Comparison of ENCODE assay signal across 8 mouse cellular contexts in genomic region chr1:136346373-136347035, GRCm38 (mm10). TPM values are rescaled to one million over a fixed set of nuclear protein-coding genes. Genes with fewer than 3 reads are reported as not detected.
A peak's percentile ranks its signal among the peaks of the same experiment; 100 is the strongest.
DNase-seq lines count a peak whose midpoint lies in the region; ATAC-seq and TF ChIP-seq lines count a peak whose summit lies in the region.

No protein-coding gene starts in this region.

- H3K9me3 ChIP-seq in lung, embryonic 15.5 days: no peaks in the 10 kb centered on the region
- no peaks in the 10 kb centered on the region for H3K9me3 ChIP-seq in embryonic facial prominence, embryonic 11.5 days (replicated peaks; ENCODE audit: control insufficient read depth, low read length)
- no peaks in the 10 kb centered on the region for H3K9me3 ChIP-seq in hindbrain, postnatal 0 days (ENCODE audit: low read length)
- no peaks in the 10 kb centered on the region for H3K9me3 ChIP-seq in midbrain, embryonic 13.5 days

- no peak for TF ChIP-seq CTCF in hindbrain, postnatal 0 days (IDR thresholded peaks at IDR 0.05; ENCODE audit: low read depth)

- peak; percentile 11; the same call in 1 of the 2 replicates for ATAC-seq in lung, embryonic 15.5 days (ENCODE audit: borderline replicate concordance, extremely low read depth, low FRiP score, low TSS enrichment)
- ATAC-seq in embryonic facial prominence, embryonic 11.5 days (replicated peaks; ENCODE audit: insufficient number of reproducible peaks, low FRiP score, low TSS enrichment, low read depth): peak; percentile 53
- ATAC-seq in hindbrain, postnatal 0 days: peak; percentile 27; the same call in 1 of the 2 replicates
- peak; percentile 25 for ATAC-seq in midbrain, embryonic 13.5 days

- peaks cover 37% of the 10 kb centered on the region for H3K4me1 ChIP-seq in lung, embryonic 15.5 days
- peaks cover 3% of the 10 kb centered on the region for H3K4me1 ChIP-seq in embryonic facial prominence, embryonic 11.5 days (ENCODE audit: control insufficient read depth, insufficient read depth, low read length)
- peaks cover 13% of the 10 kb centered on the region for H3K4me1 ChIP-seq in hindbrain, postnatal 0 days (ENCODE audit: insufficient read depth, low read length)
- peaks cover 39% of the 10 kb centered on the region for H3K4me1 ChIP-seq in midbrain, embryonic 13.5 days (replicated peaks)

- H3K27me3 ChIP-seq in lung, embryonic 15.5 days: no peaks in the 10 kb centered on the region
- no peaks in the 10 kb centered on the region for H3K27me3 ChIP-seq in embryonic facial prominence, embryonic 11.5 days (ENCODE audit: control insufficient read depth, insufficient read depth, low read length)
- H3K27me3 ChIP-seq in hindbrain, postnatal 0 days (ENCODE audit: insufficient read depth, low read length): no peaks in the 10 kb centered on the region
- H3K27me3 ChIP-seq in midbrain, embryonic 13.5 days: 0 out of 2 replicates have a peak, but pooled peaks cover 4% of the 10 kb centered on the region

- DNase-seq in lung, postnatal 36 days: no peak
- DNase-seq in embryonic facial prominence, embryonic 11.5 days (ENCODE audit: low spot score): peak; percentile 61
- no peak for DNase-seq in hindbrain, postnatal 0 days (ENCODE audit: low spot score)
- no peak for DNase-seq in layer of hippocampus, adult 11-12 months (ENCODE audit: low spot score)
- DNase-seq in retina, embryonic 14.5 days (ENCODE audit: low spot score): no peak
- DNase-seq in adipocyte (ENCODE audit: low spot score): no peak

- no peaks in the 10 kb centered on the region for H3K36me3 ChIP-seq in lung, embryonic 15.5 days
- H3K36me3 ChIP-seq in embryonic facial prominence, embryonic 11.5 days (replicated peaks; ENCODE audit: control insufficient read depth, insufficient read depth, low read depth, low read length): no peaks in the 10 kb centered on the region
- H3K36me3 ChIP-seq in hindbrain, postnatal 0 days (ENCODE audit: insufficient read depth, low read length): no peaks in the 10 kb centered on the region
- no peaks in the 10 kb centered on the region for H3K36me3 ChIP-seq in midbrain, embryonic 13.5 days

- WGBS in lung, embryonic 15.5 days: 5% methylated on average over 12 of the region's 12 CpGs
- WGBS in embryonic facial prominence, embryonic 11.5 days: 4% methylated on average over 12 of the region's 12 CpGs
- WGBS in hindbrain, postnatal 0 days: 3% methylated on average over 12 of the region's 12 CpGs
- WGBS in midbrain, embryonic 13.5 days: 7% methylated on average over 12 of the region's 12 CpGs

- peak overlapping the region; percentile 94 for H3K27ac ChIP-seq in lung, embryonic 15.5 days
- 0 out of 2 replicates have a peak overlapping the region, but pooled peaks have one; percentile 15 for H3K27ac ChIP-seq in embryonic facial prominence, embryonic 11.5 days (replicated peaks; ENCODE audit: low read depth, low read length)
- H3K27ac ChIP-seq in hindbrain, postnatal 0 days: peak overlapping the region; percentile 90
- H3K27ac ChIP-seq in midbrain, embryonic 13.5 days: peak overlapping the region; percentile 98

- H3K4me3 ChIP-seq in lung, embryonic 15.5 days: peak overlapping the region; percentile 81
- H3K4me3 ChIP-seq in embryonic facial prominence, embryonic 11.5 days (ENCODE audit: low read depth, low read length): peak overlapping the region; percentile 95
- H3K4me3 ChIP-seq in hindbrain, postnatal 0 days (ENCODE audit: low read length): peak overlapping the region; percentile 98
- peak overlapping the region; percentile 93 for H3K4me3 ChIP-seq in midbrain, embryonic 13.5 days (replicated peaks)

- peak overlapping the region; percentile 80 for H3K9ac ChIP-seq in lung, embryonic 15.5 days
- peak overlapping the region; percentile 96 for H3K9ac ChIP-seq in embryonic facial prominence, embryonic 11.5 days (replicated peaks; ENCODE audit: low read length)
- peak overlapping the region; percentile 94 for H3K9ac ChIP-seq in hindbrain, postnatal 0 days (replicated peaks; ENCODE audit: low read length)
- peak overlapping the region; percentile 97 for H3K9ac ChIP-seq in midbrain, embryonic 13.5 days (replicated peaks)

- H3K4me2 ChIP-seq in lung, embryonic 15.5 days: peak overlapping the region; percentile 82
- peak overlapping the region; percentile 72 for H3K4me2 ChIP-seq in embryonic facial prominence, embryonic 11.5 days (ENCODE audit: low read depth, low read length)
- H3K4me2 ChIP-seq in hindbrain, postnatal 0 days (ENCODE audit: low read depth, low read length): peak overlapping the region; percentile 90
- peak overlapping the region; percentile 78 for H3K4me2 ChIP-seq in midbrain, embryonic 13.5 days (replicated peaks)

RNA-seq across cellular contexts. Expression of gene Camsap2, which starts 0.6 kb away (rescaled TPM):
- 10.0 and 11.0 TPM in 2 replicates for polyA plus RNA-seq in lung, embryonic 15.5 days (2015; fragmentation: Nextera tagmentation; extraction: Ambion mirVana)
- polyA plus RNA-seq in embryonic facial prominence, embryonic 11.5 days (2014; fragmentation: Nextera tagmentation; extraction: Ambion mirVana): 23.1 and 23.7 TPM in 2 replicates
- total RNA-seq in hindbrain, postnatal 0 days (2014; rRNA removed): 99.1 and 108 TPM in 2 replicates
- polyA plus RNA-seq in hindbrain, postnatal 0 days (2015; fragmentation: Nextera tagmentation; extraction: Ambion mirVana): 19.8 and 20.1 TPM in 2 replicates
- 28.1 and 29.1 TPM in 2 replicates for polyA plus RNA-seq in midbrain, embryonic 13.5 days (2015; fragmentation: Nextera tagmentation; extraction: Ambion mirVana)

Comparison
In these comparisons a context has a peak if more than half of its experiments do, and no peak if none do; other contexts are left out.
1. H3K27ac ChIP-seq: peak in every context shown above with its lines; median percentile 98 in midbrain, embryonic 13.5 days; 94 in lung, embryonic 15.5 days; 90 in hindbrain, postnatal 0 days; 15 in embryonic facial prominence, embryonic 11.5 days.